Mouse (Mus musculus) Patski (cell line): ENCODE results near the gene B3gat3. TPM values are rescaled to one million over a fixed set of nuclear protein-coding genes. Genes with fewer than 3 reads are reported as not detected.
"Not testable (repeated sequence)": the region's sequence is repeated elsewhere in the genome, so short reads cannot be mapped to it uniquely, and the experiment has no call there.

Source experiments
- ATAC-seq: fragments of 100-300 bp; one replicate; pipeline ENCODE4 v1.8.0; 2021
- CTCF ChIA-PET: fragments of 350-600 bp; sonication (Branson Sonifier 250); formaldehyde crosslinking; loops from one replicate; lab custom pipeline; 2022; ENCODE audit warnings: inconsistent platforms; lab: Charles Lee
- POLR2A ChIA-PET: fragments of 350-600 bp; sonication (Branson Sonifier 250); formaldehyde crosslinking; loops from one replicate; lab custom pipeline; 2022; ENCODE audit warnings: antibody characterized with exemption, inconsistent platforms; lab: Charles Lee
- DNase-seq: peaks from one replicate; pipeline ENCODE4 v3.0.0-alpha.2; 2011; ENCODE audit warnings: low read depth, low spot score
- H3K27me3 ChIP-seq: fragments of 371-371 bp; one replicate; pipeline ENCODE4 v1.5.1; 2021
- CTCF ChIP-seq: fragments of 100-300 bp; IDR thresholded peaks from one replicate; pipeline ENCODE4 v1.5.1; 2021
- in situ Hi-C: fragments of 300-500 bp; cut with MboI; formaldehyde crosslinking; loops from 3 replicates; pipeline ENCODE4 v1.11.1; 2018; ENCODE audit warnings: low pct_unique_long_range_greater_than_20kb, mixed read lengths
- polyA plus RNA-seq: library from polyadenylated mRNA; unstranded; gene quantifications from one replicate; pipeline ENCODE4 v1.2.3, GENCODE M21; 2021

Gene B3gat3
- polyA plus RNA-seq, result 53.3 TPM

- no peaks in the 10 kb centered on the region for H3K27me3 ChIP-seq
- in situ Hi-C loops, result no loop called here
- peak; percentile 98 for ATAC-seq
- CTCF ChIA-PET, result interaction anchor here (1.3 to 1.6 kb wide), 5 partner anchors 16 to 190 kb away, joined by 3 to 5 read pairs (median 3); no protein-coding TSS in a partner anchor
- no peak for DNase-seq
- POLR2A ChIA-PET, result interaction anchor here (0.6 to 3.4 kb wide), 4 partner anchors 13 to 33 kb away, joined by 3 to 18 read pairs (median 3); no protein-coding TSS in a partner anchor
- no peak for TF ChIP-seq CTCF
These were observed at the start of gene B3gat3 for GRCm38 (mm10) chr19:8920073-8920736. B3gat3 (plus strand) TSS chr19:8920374.

- POLR2A ChIA-PET, result interaction anchor here (0.6 kb wide), 1 partner anchor 8 kb away, joined by 7 read pairs; no protein-coding TSS in a partner anchor
- DNase-seq, H3K27me3 ChIP-seq, CTCF ChIA-PET, ATAC-seq: not testable (repeated sequence)
- in situ Hi-C loops, result loop anchor here (25.0 kb wide), 1 partner anchor 567 kb away; no protein-coding TSS in a partner anchor
These were observed 49.8 kb upstream of the B3gat3 start for GRCm38 (mm10) chr19:8870381-8870780.

DNA sequence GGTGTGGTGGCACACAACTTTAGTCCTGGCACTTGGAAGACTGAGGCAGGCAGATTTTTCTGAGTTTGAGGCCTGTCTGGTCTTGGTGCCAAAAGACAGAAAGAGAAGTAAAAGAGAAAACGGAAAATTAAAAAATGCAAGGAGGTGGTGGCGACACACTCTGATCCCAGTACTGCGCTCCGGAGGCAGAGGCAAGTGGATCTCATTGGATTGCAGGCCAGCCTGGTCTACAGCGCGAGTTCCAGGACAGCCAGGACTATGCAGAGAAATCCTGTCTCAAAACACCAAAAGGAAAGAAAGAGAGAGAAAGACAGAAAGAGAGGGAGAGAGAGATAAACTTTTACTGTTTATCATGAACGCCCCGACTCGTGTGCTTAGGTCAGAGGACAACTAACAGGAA, 49.3 kb upstream of the B3gat3 start:
- no peaks in the 10 kb centered on the region for H3K27me3 ChIP-seq
- ChIA-PET POLR2A (interaction anchor here (0.7 to 1.7 kb wide), 4 partner anchors 9 to 18 kb away, joined by 3 to 7 read pairs (median 3); partner anchors contain the start of genes 1810009A15Rik and Gm49416), CTCF (no interaction called here)
- ATAC-seq, result no peak
- in situ Hi-C loops, result loop anchor here (25.0 kb wide), 1 partner anchor 566 kb away; no protein-coding TSS in a partner anchor
- TF ChIP-seq CTCF, result no peak
- DNase-seq, result no peak

- ATAC-seq (peak; percentile 89), DNase-seq (peak; percentile 84)
- H3K27me3 ChIP-seq, result no peaks in the 10 kb centered on the region
- TF ChIP-seq CTCF, result no peak
- ChIA-PET POLR2A (interaction anchor here (0.7 to 1.7 kb wide), 4 partner anchors 9 to 19 kb away, joined by 3 to 7 read pairs (median 3); partner anchors contain the start of genes 1810009A15Rik and Gm49416), CTCF (no interaction called here)
- in situ Hi-C loops, result loop anchor here (25.0 kb wide), 1 partner anchor 566 kb away; no protein-coding TSS in a partner anchor
These were observed 48.6 kb upstream of the B3gat3 start, which contains the start of gene Ubxn1 for GRCm38 (mm10) chr19:8871267-8872186. Ubxn1 (plus strand) TSS chr19:8871496.

DNA sequence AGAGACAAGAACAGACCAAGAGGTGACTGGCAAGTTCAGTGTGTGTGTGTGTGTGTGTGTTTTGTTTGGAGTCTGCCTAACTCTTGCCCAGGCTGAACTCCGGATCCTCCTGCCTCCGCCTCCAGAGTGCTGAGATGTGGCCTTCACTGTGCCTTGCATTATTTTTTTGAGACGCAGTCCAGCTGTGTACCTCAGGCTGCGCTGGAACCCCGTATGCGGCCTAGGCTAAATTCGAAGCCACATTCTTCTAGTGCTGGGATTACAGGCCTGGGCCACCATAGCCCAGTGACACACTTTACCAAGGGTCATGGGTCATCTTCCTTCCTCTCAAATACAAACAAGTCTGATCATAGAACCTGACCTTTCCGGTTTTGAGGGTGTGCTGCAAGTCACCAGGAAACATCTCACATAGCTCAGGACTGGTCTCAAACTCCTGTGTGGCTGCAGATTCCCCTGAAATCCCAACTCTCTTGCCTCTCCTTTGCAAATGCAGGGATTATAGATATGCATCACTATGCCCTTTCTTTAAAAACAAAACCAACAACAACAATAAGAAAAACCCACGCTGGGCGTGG, 47.8 kb upstream of the B3gat3 start:
- POLR2A ChIA-PET, result interaction anchor here (0.6 to 1.7 kb wide), 5 partner anchors 8 to 1331 kb away, joined by 3 to 7 read pairs (median 3); partner anchors contain the start of gene Tmem258

GRCm38 (mm10) chr19:8875031-8875430, 45.1 kb upstream of the B3gat3 start:
- H3K27me3 ChIP-seq, result no peaks in the 10 kb centered on the region
- ChIA-PET POLR2A (interaction anchor here (1.2 to 1.4 kb wide), 2 partner anchors 14 to 19 kb away, joined by 3 to 4 read pairs; partner anchors contain the start of genes 1810009A15Rik and Gm49416), CTCF (interaction anchor here (1.1 to 3.1 kb wide), 2 partner anchors 11 to 13 kb away, joined by 4 to 8 read pairs; partner anchors contain the start of genes 1810009A15Rik and Gm49416)
- in situ Hi-C loops, result no loop called here
- no peak for DNase-seq
- ATAC-seq, result no peak
- no peak for TF ChIP-seq CTCF

More for the DNA sequence above, 47.8 kb upstream of the B3gat3 start:
- in situ Hi-C loops, result loop anchor here (25.0 kb wide), 1 partner anchor 565 kb away; no protein-coding TSS in a partner anchor
- CTCF ChIA-PET, result no interaction called here
- no peaks in the 10 kb centered on the region for H3K27me3 ChIP-seq
- no peak for DNase-seq
- TF ChIP-seq CTCF, result no peak
- no peak for ATAC-seq

GRCm38 (mm10) chr19:8880311-8881033, 39.7 kb upstream of the B3gat3 start, which contains the start of gene Uqcc3:
Uqcc3 (minus strand) TSS chr19:8880923.
- H3K27me3 ChIP-seq, result no peaks in the 10 kb centered on the region
- ChIA-PET CTCF (interaction anchor here (0.8 to 1.3 kb wide), 4 partner anchors 8 to 230 kb away, joined by 3 to 5 read pairs (median 3); partner anchors contain the start of genes 1810009A15Rik and Gm49416), POLR2A (interaction anchor here (0.6 to 2.1 kb wide), 6 partner anchors 8 to 66 kb away, joined by 3 to 7 read pairs (median 4); partner anchors contain the start of genes 1810009A15Rik, Eml3, Gm49416 and Ints5)
- peak; percentile 88 for ATAC-seq
- DNase-seq, result peak; percentile 43
- in situ Hi-C loops, result no loop called here
- TF ChIP-seq CTCF, result no peak

GRCm38 (mm10) chr19:8881034-8881392, 39.2 kb upstream of the B3gat3 start:
- ChIA-PET POLR2A (interaction anchor here (0.6 to 2.1 kb wide), 6 partner anchors 10 to 85 kb away, joined by 3 to 6 read pairs (median 3); partner anchors contain the start of genes Eml3, Ints5 and Ubxn1), CTCF (interaction anchor here (0.7 to 1.3 kb wide), 3 partner anchors 12 to 229 kb away, joined by 3 to 5 read pairs (median 3); partner anchors contain the start of gene Ints5)
- DNase-seq, result no peak
- no peak for TF ChIP-seq CTCF
- no peak for ATAC-seq
- no peaks in the 10 kb centered on the region for H3K27me3 ChIP-seq
- in situ Hi-C loops, result no loop called here

- ChIA-PET CTCF (no interaction called here), POLR2A (no interaction called here)
- no peak for ATAC-seq
- DNase-seq, result no peak
- TF ChIP-seq CTCF, result no peak
- H3K27me3 ChIP-seq, result no peaks in the 10 kb centered on the region
- in situ Hi-C loops, result no loop called here
These were observed 36.6 kb upstream of the B3gat3 start, which contains the start of the genes Lbhd1 and Gm49403 for GRCm38 (mm10) chr19:8883616-8884015. Lbhd1 (plus strand) TSS chr19:8883732. Gm49403 (plus strand) TSS chr19:8883930.
